Mouse (Mus musculus) neutrophil, adult 5-6 weeks (primary cell): ENCODE measurements around the gene Dnm1. TPM values are rescaled to one million over a fixed set of nuclear protein-coding genes. Genes with fewer than 3 reads are reported as not detected.
A peak's percentile ranks its signal among the peaks of the same experiment; 100 is the strongest.

ENCODE experiments used
- ATAC-seq: fragments of 151-379, 151-347 bp; 2 replicates; pipeline ENCODE4 v1.8.0; 2017; ENCODE audit warnings: mild to moderate bottlenecking, moderate TSS enrichment; ENCODE audit not compliant: insufficient number of reproducible peaks, poor library complexity, low FRiP score, severe bottlenecking; ENCODE audit errors: extremely low read depth
- total RNA-seq: library from RNA; stranded (forward); fragments of 200-1000 nt; gene quantifications from 2 replicates; pipeline ENCODE4 v1.2.3, GENCODE M21; 2017

Gene Dnm1
- total RNA-seq, result not detected in 2 replicates

GRCm38 (mm10) chr2:32353007-32353542 is at the start of gene Dnm1:
TSS of gene Dnm1 (minus strand) at chr2:32353338.
- ATAC-seq, result peak; percentile 74

DNA sequence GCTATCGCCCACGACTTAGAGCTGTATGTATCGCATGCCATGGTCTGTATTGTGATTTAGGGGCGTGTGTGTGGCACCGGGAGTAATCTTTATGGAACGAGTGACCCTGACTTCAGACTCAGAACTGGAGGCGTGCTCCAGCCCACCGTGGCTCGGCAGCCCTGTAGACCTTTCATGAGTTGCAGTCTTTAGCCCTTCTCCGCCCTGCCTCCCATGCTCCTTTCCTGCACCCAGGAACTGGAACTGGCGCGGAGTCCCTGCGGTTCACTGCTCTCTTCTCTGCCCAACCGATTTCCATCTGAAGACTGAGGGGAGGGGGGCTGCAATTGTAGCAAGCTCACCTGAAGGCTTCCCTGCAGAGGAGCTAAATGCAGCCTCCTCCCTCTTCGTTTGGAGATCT is 43.6 kb upstream of the Dnm1 start:
- no peak for ATAC-seq

DNA sequence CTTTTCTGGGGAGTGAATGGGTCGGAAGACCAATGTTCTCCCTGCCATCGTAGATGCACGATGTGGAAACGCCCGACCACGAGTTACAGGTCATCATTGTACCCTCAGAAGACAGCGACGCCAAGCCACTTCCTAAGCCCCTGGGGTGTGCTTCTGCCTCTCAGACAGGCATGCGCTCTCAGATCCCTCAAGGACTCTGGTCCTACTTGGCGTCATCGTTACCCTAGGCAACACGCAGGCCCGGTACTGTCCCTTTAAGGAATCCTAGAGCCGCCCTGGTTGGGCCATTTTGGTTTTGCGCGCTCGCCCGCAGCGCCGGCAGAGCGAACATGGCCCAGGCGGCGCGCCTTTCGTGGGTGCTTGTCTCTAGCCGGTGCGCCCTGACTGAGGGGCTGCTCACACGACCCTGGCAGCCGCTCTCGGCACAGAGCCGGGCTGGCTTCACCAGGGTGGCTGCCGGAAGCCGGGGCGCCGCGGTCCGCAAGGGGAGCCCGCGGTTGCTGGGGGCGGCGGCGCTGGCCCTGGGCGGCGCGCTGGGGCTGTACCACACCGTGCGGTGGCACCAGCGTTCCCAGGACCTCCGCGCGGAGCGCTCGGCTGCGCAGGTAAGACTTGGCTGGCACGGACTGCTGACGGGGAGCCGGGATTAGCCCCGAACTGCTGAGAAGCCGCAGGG is 42.9 kb upstream of the Dnm1 start:
- peak; percentile 75 for ATAC-seq

DNA sequence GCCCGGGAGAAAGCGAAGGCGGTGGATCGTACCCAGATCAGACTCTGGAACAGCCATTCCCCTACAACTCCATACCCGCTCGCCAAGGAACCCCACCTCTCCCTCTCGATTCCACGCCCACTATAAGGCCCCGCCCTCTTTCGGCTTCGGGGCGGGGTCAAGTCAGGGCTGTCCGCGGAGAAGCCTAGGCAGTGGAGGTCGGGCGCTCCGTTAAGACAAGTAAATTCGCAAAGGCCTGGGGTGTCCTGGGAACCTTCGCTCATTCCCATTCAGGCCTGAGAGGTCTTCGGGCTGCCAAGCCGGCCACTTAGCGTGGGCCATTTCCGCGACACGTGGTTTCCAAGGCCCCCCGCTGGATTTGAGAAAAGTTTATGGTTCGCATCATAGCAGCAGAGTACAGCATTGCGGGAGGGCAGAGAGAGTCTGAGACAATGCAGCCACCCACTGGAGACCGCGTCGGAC is 42.4 kb upstream of the Dnm1 start, which contains the start of gene Ptges2:
Gene Ptges2, plus strand, starts transcription at position 413 of the 462 bp plus-strand sequence.
- ATAC-seq, result peak; percentile 68

GRCm38 (mm10) chr2:32394973-32395372 is 41.8 kb upstream of the Dnm1 start:
- ATAC-seq, result no peak

GRCm38 (mm10) chr2:32392063-32392462 is 38.9 kb upstream of the Dnm1 start:
- no peak for ATAC-seq

- no peak for ATAC-seq
These were observed 37.7 kb upstream of the Dnm1 start for GRCm38 (mm10) chr2:32390871-32391270.

DNA sequence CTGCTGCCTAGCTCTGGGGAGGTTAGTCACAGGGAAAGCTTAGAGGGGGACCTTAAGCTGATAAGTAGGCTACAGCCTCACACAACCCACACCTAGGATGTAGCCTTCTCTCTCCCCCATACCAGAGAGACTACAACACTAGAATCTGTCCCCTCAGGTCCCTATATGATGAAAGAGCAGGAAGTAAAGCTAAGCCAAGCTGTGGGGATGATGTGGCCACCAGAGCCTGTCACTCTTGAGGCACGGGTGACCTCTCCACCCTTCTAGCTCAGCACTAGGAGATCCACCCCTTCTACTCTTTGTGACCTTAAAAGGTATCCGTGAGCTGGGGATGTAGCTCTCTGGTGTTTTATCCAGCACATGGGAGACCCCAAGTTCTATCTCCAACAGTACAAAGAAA is 36.0 kb upstream of the Dnm1 start:
- ATAC-seq, result peak; percentile 14; the same call in 1 of the 2 replicates

DNA sequence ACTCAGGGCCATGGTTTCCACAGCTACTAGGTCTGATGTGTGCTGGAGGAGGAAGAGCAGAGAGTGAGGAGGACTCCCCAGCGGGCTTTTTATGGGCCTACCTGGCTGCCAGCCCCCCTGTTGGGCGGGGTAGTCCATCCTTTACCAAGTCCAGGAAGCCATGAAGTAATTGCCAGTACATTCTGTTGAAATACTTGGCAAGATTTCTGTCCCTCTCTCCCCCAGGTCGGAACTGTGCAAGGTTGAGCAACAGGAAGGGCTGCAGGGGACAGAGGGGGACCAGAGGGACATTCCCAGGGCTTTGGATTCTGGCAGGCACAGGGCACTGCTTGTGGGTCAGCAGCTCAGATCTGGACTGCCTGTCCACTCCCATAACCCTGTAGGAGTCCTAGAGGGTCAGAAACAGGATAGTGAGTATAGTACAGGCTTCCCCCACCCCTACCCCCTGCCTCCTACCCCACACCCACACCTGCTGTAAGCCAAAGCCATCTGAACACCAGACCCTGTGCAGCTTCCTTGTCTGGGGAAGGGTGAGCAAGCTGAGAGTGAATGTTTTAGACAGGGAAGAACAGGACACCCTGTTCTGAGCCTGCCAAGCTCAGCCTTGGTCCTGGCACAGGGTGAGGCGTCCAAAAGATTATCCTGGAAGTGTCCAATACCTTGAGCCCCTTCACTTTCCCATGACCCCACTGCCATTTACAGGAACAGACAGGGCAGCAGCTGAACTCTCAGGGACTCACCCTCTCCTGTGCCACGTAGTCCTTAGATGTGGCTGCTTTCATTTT is 34.8 kb upstream of the Dnm1 start, which contains the start of gene Lcn2:
Gene Lcn2, minus strand, starts transcription at position 547 of the 785 bp plus-strand sequence.
- ATAC-seq, result no peak

DNA sequence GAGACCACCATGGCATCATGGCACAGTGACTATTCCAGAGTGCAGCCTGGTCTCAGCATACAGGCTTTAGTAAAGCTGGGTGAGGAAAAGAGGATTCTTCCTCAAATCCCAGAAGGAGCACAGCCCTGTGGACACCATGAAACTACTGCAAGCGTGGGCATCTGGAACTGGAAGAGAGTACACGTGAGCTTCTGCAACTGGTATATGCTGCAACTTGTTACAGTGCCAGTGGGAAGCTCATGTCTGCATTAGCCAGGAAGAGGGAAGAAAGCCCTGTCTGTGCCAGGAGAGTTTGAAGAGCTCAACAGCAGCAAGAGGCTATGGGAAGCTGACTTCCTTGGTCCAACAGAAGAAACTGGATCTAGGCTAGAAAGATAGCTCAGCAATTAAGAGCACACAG is 29.6 kb upstream of the Dnm1 start:
- ATAC-seq, result no peak

DNA sequence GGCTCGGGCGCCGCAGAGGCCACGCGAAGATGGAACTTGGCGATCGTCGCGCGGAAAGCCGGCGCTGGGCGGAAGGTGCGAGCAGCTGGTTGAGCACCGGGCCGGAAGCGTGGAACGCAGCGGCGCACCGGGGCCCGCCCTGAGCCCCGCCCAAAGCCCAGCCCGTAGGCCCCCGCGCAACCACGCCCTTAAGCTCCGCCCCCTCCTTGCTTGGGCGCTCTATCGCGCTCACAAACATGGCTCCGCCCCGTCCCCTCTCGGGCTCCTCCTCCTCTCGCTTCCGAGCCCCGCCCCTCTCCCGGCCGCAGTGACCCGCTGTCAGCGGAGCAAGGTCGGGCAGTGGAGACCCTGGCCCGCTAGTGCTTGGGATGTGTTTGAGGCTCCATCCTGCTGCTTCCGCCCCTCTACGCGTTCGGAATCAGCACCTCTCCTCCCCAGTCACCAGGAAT is 28.7 kb upstream of the Dnm1 start, which contains the start of gene 1110008P14Rik:
Gene 1110008P14Rik, minus strand, starts transcription at position 164 of the 449 bp plus-strand sequence.
- ATAC-seq, result peak; percentile 86

GRCm38 (mm10) chr2:32381141-32381774 is 28.1 kb upstream of the Dnm1 start:
- ATAC-seq, result no peak

- ATAC-seq, result no peak
These were observed 26.9 kb upstream of the Dnm1 start for GRCm38 (mm10) chr2:32380001-32380500.

DNA sequence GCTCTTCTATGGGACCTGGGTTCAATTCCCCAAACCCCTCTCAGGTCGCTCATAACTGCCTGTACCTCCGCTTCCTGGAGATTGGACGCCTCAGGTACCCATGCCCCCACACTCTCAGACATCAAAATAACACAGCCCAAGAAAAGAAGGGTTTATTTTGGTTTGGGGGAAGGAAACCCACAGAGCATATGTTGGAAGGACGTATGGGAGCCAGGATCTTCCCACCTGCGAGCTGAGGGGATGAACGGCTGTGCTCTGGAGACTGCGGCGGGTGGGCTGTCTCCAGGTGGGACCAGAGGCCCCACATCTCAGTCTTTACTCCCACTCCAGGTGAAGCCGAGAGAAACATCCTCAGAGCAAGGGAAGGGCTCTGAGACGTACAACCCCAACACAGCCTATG is 23.8 kb upstream of the Dnm1 start:
- no peak for ATAC-seq

- no peak for ATAC-seq
These were observed 22.3 kb upstream of the Dnm1 start for GRCm38 (mm10) chr2:32375317-32375940.

GRCm38 (mm10) chr2:32374191-32374590 is 21.1 kb upstream of the Dnm1 start:
- ATAC-seq, result no peak

DNA sequence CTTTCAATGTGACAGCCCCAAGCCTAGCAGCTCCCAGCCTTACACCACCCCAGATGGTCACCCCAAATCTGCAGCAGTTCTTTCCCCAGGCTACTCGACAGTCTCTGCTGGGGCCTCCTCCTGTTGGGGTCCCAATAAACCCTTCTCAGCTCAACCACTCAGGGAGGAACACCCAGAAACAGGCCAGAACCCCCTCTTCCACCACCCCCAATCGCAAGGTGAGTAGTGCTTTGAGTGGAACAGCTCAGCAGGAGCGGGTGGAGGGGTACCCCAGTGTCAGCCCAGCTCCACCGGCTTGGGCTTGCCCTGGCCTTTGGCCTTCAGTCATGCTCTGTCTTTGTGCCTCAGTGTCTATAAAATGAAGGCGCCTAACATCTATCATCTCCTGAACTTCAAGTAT is 14.2 kb upstream of the Dnm1 start:
- ATAC-seq, result no peak

DNA sequence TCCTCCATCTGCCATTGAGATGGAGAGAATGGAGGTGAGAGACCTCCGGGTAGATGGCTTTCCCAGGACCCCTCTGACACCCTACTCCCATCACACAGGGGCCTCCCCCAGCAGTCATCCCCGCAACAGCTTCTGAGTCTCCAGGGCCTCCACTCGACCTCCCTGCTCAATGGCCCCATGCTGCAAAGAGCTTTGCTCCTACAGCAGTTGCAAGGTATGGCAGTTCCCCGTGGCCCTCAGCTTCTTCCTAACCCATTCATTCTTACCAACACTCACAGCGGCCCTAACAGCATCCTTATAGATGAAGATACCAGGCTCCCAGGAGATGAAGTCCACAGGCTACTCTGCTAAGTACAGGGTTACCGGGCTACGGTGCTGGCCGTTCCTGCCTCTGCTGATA is 11.0 kb upstream of the Dnm1 start:
- ATAC-seq, result no peak
